Mouse (Mus musculus) cerebral cortex, adult 2 months (tissue): ENCODE data around the gene Bdp1.

Source experiments
- WGBS: fragments of 180-500 bp; shearing (Covaris S2); methylation state at CpG from one replicate; pipeline ENCODE4 v1.1.7; 2018; 5-methylcytosine and 5-hydroxymethylcytosine counted together

Gene Bdp1

DNA sequence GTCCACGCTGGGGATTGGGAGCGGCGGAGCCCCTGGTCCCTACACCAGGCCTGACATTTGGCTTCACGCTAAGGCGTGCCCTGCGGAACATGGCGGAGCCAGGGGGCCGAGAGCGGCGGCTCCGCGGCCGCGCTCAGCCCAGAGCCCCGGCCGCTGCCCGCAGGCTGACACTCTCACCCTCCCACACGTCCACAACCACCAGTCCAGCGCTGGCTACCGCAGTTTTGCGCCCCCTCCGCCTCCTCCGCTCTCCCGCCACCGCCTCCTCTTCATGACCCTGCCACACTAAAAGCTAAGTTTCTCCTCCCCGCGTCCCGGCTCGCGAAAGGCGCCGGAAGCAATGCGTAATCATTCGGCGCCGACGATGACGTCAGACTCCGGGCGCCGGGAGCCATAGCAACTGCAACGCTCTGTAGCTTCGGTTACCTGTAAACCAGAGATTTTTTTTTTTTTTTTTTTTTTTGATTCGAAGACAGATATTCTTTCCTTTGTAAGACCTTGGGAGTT, at the start of gene Bdp1:
Gene Bdp1, minus strand, starts transcription at position 323 of the 507 bp plus-strand sequence.
- WGBS = 1% methylated on average over 44 of the region's 44 CpGs

DNA sequence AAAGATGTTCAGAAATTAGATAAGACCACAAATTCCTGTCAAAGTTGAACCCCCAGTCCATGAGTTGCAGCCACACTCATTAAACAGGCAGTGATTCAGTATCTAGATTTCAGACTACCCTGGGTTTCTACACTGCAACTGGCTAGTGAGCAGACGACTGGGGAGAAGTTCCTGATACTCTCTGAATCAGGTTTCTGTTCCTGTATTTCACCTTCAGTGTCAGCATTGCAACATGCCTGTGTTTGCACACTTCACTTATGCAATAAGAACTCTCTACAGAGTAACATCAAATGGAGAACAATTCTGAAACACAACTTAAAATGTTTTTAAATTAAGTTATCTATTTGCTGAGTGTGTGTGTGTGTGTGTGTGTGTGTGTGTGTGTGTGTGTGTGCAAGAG, 48.8 kb upstream of the Bdp1 start:
- WGBS = 70% methylated on average over 1 of the region's 1 CpGs

- WGBS = 76% methylated on average over 8 of the region's 8 CpGs
Observed at GRCm38 (mm10) chr13:100141646-100142314, 37.9 kb upstream of the Bdp1 start.

GRCm38 (mm10) chr13:100125258-100125643, 21.4 kb upstream of the Bdp1 start:
- WGBS = 2% methylated on average over 10 of the region's 10 CpGs

- 4% methylated on average over 42 of the region's 42 CpGs for WGBS
Observed at GRCm38 (mm10) chr13:100124423-100125257, 20.8 kb upstream of the Bdp1 start, which contains the start of gene Smn1. TSS of gene Smn1 (plus strand) at chr13:100124852.

DNA sequence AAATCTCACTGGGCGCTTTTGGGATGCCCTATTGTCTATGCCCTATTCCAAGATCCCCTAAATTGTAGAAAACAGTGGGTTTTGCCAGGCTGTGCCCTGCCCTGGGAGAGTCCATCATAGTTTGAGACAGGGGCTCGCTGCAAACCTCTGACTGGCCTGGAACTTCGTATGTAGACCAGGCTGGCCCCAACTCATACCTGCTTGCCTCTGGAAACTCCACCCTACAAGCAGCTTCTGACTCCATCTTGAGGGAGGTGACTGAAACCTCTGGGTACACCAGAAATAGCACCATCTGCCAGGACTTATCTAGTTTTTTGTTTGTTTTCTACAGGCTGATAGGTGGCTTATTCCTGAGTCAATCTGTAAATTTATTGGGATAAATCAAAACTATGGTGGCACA, 20.1 kb upstream of the Bdp1 start:
- WGBS = 89% methylated on average over 3 of the region's 3 CpGs

DNA sequence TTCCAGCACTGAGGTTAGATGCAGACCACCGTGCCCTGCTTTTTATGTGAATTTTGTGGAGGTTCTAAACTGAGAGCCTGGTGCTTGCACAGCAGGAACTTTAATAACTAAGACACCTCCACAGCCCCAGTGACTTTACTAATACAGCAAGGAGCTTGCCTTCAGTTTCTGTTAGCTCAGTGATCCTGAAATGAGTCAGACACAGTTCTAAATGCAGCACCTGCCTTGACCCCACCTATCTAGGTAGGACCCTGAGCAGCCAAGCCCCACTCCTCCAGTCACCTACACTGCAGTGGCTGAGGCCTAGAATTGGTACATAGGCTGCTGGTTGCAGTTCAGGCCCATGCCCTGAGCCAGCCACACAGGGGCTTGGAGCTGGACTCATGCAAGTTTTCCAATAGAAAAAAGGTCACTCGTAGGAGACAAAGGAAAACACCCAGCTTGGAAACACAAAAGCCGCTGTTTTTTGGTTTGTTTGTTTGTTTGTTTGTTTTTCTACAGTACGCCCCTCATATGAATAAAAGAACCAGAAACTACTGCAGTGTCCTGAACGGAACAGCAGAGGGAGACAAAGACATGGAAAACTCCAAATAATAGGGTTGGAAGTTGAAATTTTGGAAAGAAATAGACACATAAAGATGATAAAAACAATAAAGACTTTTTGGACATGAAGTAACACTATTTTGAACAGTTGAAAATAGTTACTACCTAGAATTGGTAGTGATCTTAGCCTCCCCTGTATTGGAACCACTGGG, 8.5 kb upstream of the Bdp1 start:
- 34% methylated on average over 5 of the region's 5 CpGs for WGBS

DNA sequence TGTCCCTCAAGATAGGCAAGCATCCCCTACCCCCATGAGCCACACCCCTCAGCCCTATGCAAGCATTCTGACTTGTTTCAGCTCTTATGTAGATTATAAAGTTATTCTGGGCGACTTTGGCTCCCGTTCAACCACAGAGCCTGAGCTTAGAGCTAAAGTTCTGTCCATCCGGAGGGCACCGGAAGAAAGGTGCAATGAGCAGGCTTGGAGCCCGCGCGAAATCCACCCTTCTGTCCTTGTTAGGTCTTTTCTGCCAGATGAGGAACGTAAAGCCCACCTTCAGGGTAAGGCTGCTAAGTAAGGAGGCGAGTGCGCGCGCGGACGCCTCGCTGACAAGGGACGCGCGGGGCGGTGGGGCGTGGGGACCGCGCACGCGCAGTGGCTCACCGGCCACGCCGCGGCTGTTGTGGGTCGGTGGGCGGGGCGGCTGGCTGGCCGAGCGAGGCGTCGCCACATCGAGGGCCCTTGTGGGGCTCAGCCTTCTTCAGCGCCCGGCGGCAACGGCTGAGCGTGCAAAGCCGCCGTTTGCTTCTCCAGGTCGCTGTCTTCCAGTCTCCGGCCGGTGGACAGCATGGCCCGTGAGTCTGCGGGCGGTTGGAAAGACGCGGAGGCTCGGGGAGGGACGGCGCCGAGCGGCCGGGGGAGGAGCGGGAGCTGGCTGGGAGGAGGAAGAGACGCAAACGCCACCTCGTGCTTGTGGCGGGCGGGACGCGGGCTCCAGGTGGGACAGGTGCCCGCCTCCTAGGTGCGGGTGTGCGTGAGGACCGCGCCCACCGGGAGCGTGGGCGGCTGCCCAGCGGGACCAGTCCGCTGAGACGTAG, 4.0 kb upstream of the Bdp1 start, which contains the start of gene Serf1:
Gene Serf1, plus strand, starts transcription at position 361 of the 821 bp plus-strand sequence.
- WGBS = 1% methylated on average over 76 of the region's 76 CpGs

GRCm38 (mm10) chr13:100103052-100103658, 715 bp downstream of the Bdp1 start:
- WGBS = 2% methylated on average over 15 of the region's 15 CpGs

GRCm38 (mm10) chr13:100098808-100099207, 5.1 kb downstream of the Bdp1 start:
- WGBS = 83% methylated on average over 6 of the region's 6 CpGs

GRCm38 (mm10) chr13:100071473-100071872, 32.4 kb downstream of the Bdp1 start:
- WGBS = 91% methylated on average over 8 of the region's 8 CpGs

DNA sequence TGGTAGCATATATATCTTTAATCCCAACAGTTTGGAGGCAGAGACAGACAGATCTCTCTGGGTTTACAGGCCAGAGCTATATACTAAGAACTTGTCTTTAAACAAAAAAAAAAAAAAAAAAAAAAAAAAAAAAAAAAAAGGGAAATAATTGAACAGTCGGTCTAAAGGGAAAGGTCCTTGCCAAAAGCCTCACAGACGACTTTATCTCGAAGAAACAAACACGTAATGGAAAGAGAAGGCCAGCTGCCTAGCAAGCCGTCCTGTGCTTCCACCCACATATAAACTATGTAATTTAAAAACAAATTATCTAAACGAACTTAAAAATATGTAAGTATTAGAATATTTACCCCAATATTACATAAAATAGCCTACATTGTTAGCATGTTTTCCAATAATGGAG, 36.0 kb downstream of the Bdp1 start:
- 75% methylated on average over 6 of the region's 6 CpGs for WGBS

DNA sequence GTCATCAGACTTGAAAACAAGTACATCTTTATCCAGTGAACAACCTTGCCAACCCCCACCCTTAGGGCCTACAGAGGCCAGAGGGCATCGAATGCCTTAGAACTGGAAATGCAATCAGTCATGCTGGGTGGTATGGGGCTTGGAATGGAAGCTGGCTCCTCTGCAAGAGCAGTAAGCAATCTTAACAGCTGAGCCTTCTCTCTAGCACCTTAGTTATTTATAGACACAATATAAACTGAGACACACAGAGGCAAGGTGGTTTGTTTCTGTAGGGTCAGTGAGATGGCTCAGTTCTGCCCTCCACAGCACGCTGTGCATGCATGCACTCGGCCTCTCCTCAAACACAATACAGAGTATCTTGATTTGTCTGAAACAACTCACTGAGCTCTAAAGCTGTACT, 39.9 kb downstream of the Bdp1 start:
- 94% methylated on average over 3 of the region's 3 CpGs for WGBS

GRCm38 (mm10) chr13:100057738-100058137, 46.1 kb downstream of the Bdp1 start:
- WGBS = 97% methylated on average over 8 of the region's 8 CpGs

DNA sequence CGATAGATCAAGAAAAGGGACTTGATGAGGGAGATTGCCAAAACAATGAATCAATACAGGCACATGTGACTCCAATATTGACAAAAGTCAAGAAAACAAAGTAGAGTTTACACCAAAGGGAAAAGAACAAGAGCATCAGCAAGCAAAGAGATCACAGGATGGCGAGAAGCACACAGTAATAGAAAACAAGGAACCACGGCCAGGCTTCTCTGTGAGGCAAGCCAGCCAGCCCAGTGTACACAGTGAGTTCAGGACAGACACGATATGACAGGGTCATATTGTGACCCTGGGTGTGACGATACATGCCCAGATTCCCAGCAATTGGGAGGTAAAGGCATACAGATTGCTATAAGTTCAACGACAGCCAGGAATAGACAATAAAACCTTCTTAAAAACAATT, 77.9 kb downstream of the Bdp1 start:
- 90% methylated on average over 6 of the region's 6 CpGs for WGBS

DNA sequence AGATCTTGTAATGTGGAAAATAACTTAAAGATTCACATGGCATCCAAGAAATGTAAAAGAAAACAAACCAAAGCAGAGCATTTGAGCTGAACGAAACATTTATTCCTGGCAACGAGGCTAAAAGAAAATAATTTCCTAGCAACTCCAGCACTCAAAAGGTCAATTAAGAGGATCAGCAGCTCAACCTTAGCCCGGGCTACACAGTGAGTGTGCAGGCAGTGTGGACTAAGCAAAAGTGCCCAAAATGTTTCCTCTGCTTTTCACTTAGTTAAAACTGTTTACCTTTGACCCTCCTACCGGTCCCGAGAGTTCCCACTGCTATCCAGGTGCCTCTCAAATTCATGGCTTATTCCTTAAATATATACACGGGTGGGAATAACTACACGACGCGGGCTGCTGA, 87.0 kb downstream of the Bdp1 start:
- WGBS = 87% methylated on average over 9 of the region's 9 CpGs

GRCm38 (mm10) chr13:100015937-100016336, 87.9 kb downstream of the Bdp1 start:
- WGBS = 4% methylated on average over 8 of the region's 8 CpGs

DNA sequence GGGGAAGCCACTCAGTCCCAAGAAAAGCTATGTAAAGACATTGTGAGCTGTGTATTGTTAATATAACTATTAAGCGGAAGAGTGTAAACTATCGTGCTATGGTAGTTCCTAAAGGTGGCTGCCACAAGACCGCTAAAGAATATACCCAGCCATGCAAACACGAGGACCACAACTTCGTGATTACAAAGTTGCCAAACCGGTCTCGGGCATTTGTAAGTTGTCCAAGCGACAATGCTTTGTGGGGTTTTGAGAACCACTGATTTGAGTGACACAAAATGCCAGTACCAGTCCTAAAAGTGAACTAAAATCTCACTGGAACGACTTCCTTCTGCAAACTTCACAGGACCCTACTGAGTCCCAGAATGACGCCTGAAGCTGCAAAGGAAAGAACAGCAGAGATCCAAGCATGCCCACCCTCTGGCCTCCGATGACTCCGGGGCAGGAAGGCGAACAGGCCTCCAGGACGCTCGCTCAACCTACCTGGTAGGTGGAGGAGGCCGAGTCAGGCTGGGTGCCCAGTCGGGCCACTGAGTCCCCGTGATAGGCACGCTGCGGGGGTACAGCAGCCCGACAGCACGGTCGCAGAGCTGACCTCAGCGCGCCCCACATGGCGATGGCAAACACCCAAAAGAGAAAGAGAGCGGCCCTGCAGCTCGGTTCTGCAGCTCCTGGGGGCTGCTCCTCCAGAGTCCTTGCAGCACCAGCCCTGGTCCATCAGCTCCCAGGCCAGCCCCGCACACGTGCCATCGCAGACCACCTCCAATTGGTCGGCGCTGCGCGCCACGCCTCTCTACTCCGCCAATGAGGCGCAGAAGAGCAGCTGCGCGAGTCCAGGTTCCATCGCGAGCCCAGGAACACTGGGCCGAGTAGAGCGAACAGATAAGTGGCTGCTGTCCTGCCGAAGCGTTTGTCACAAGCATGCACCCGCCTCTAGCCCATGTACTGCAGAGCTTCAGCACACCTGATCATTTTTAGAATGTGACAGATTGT, 88.7 kb downstream of the Bdp1 start, which contains the start of gene Mccc2:
Gene Mccc2, minus strand, starts transcription at position 734 of the 990 bp plus-strand sequence.
- 3% methylated on average over 47 of the region's 47 CpGs for WGBS

- 80% methylated on average over 12 of the region's 12 CpGs for WGBS
Observed at GRCm38 (mm10) chr13:100005911-100006496, 97.9 kb downstream of the Bdp1 start.
